Mouse (Mus musculus) myocyte (in vitro differentiated cells): ENCODE results near the gene Larp1. TPM values are rescaled to one million over a fixed set of nuclear protein-coding genes. Genes with fewer than 3 reads are reported as not detected.

Experiments used
- H3K27me3 ChIP-seq: one replicate; pipeline ENCODE4 v1.6.1; 2011; ENCODE audit not compliant: control insufficient read depth, insufficient read depth, insufficient read length
- H3K36me3 ChIP-seq: one replicate; pipeline ENCODE4 v1.6.1; 2011; ENCODE audit not compliant: control insufficient read depth, insufficient read depth
- H3K4me2 ChIP-seq: one replicate; pipeline ENCODE4 v1.6.1; 2011; ENCODE audit warnings: low read depth, control low read depth
- H3K4me3 ChIP-seq: one replicate; pipeline ENCODE4 v1.5.1; 2011; ENCODE audit warnings: mild to moderate bottlenecking, control low read depth, moderate library complexity
- H3K79me2 ChIP-seq: one replicate; pipeline ENCODE4 v1.6.1; 2011; ENCODE audit not compliant: control insufficient read depth, insufficient read depth
- H3ac ChIP-seq: one replicate; pipeline ENCODE4 v1.6.1; 2011; ENCODE audit not compliant: control insufficient read depth, insufficient read length
- CEBPB ChIP-seq: IDR thresholded peaks from 2 replicates; pipeline ENCODE4 v1.6.1; 2011; ENCODE audit warnings: mild to moderate bottlenecking, moderate library complexity; ENCODE audit not compliant: poor library complexity, insufficient read depth, severe bottlenecking
- E2F4 ChIP-seq: IDR thresholded peaks from one replicate; pipeline ENCODE4 v1.6.1; 2011; ENCODE audit warnings: mild to moderate bottlenecking, control low read depth, moderate library complexity; ENCODE audit not compliant: insufficient read depth
- MAX ChIP-seq: IDR thresholded peaks from one replicate; pipeline ENCODE4 v1.6.1; 2011; ENCODE audit warnings: low read depth, mild to moderate bottlenecking, control low read depth
- MYOD1 ChIP-seq, 3 experiments: IDR thresholded peaks; one replicate each; pipeline ENCODE4 v1.6.1; 2011; ENCODE audit warnings: control low read depth in 2 of 3, low read depth in 2 of 3, mild to moderate bottlenecking in 2 of 3, moderate library complexity in 1 of 3; ENCODE audit not compliant: insufficient read length in 2 of 3, control insufficient read depth in 1 of 3
- MYOG ChIP-seq, 3 experiments: IDR thresholded peaks; one replicate each; pipeline ENCODE4 v1.6.1; 2011; ENCODE audit warnings: control low read depth in 2 of 3, low read depth in 2 of 3, mild to moderate bottlenecking in 2 of 3; ENCODE audit not compliant: insufficient read length in 2 of 3, control insufficient read depth in 1 of 3, insufficient read depth in 1 of 3
- POLR2A ChIP-seq: IDR thresholded peaks from one replicate; pipeline ENCODE4 v1.6.1; 2011; ENCODE audit warnings: low read depth, mild to moderate bottlenecking, control low read depth, moderate library complexity; ENCODE audit not compliant: insufficient read length
- POLR2AphosphoS2 ChIP-seq: IDR thresholded peaks from one replicate; pipeline ENCODE4 v1.6.1; 2011; ENCODE audit warnings: low read depth, control low read depth; ENCODE audit not compliant: insufficient read length
- REST ChIP-seq: IDR thresholded peaks from one replicate; pipeline ENCODE4 v1.6.1; 2011; ENCODE audit warnings: mild to moderate bottlenecking, control low read depth, moderate library complexity; ENCODE audit not compliant: insufficient read depth, insufficient read length
- SRF ChIP-seq: IDR thresholded peaks from one replicate; pipeline ENCODE4 v1.6.1; 2011; ENCODE audit warnings: low read depth; ENCODE audit not compliant: control insufficient read depth, insufficient read length
- TCF12 ChIP-seq: IDR thresholded peaks from one replicate; pipeline ENCODE4 v1.6.1; 2011; ENCODE audit warnings: mild to moderate bottlenecking, control low read depth; ENCODE audit not compliant: poor library complexity, insufficient read depth, severe bottlenecking
- TCF3 ChIP-seq: IDR thresholded peaks from one replicate; pipeline ENCODE4 v1.6.1; 2011; ENCODE audit warnings: low read depth, control low read depth; ENCODE audit not compliant: insufficient read length
- USF1 ChIP-seq: IDR thresholded peaks from one replicate; pipeline ENCODE4 v1.6.1; 2011; ENCODE audit warnings: low read depth, mild to moderate bottlenecking, control low read depth, moderate library complexity
- polyA plus RNA-seq: library from polyadenylated mRNA; unstranded; fragments of >200 nt; fragmentation: generic; extraction: Trizol; gene quantifications from one replicate; pipeline ENCODE4 v1.2.1, GENCODE M21; 2012; ENCODE audit warnings: missing spikeins

Gene Larp1
- polyA plus RNA-seq, 1 experiment = 67.6 TPM

DNA sequence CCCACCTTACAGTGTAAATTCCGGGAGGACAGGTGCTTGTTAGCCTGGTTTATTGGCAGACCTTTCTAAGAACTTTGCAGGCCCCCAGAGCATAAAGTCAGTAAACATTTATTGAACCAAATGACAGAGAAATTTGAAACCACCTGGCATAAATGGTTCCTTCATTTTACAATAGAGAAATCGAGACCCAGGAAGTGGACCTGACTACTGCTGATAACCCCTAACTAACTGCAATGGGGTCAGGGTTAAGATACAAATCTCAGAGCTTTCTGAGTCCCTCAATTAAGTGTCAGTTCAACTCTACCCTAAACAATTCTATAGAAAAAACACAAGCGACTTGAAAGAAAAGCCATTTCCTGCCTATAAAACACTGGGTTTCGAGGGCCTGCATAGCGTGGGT is 851 bp upstream of the Larp1 start:
- H3K4me3 ChIP-seq = peak overlapping the region; percentile 78
- peaks cover 38% of the 10 kb centered on the region for H3K79me2 ChIP-seq
- H3K4me2 ChIP-seq = peak overlapping the region; percentile 90
- no peaks in the 10 kb centered on the region for H3K27me3 ChIP-seq
- H3ac ChIP-seq = peak overlapping the region; percentile 99
- TF ChIP-seq POLR2AphosphoS2 (no peak), MAX (no peak), REST (no peak), TCF3 (no peak), POLR2A (no peak), USF1 (no peak), TCF12 (no peak), MYOG (IDR thresholded peaks at IDR 0.05; ENCODE audit: control insufficient read depth in 1 of 3, insufficient read depth in 1 of 3, insufficient read length in 2 of 3, low read depth in 2 of 3) (no peak)
- no peaks in the 10 kb centered on the region for H3K36me3 ChIP-seq

DNA sequence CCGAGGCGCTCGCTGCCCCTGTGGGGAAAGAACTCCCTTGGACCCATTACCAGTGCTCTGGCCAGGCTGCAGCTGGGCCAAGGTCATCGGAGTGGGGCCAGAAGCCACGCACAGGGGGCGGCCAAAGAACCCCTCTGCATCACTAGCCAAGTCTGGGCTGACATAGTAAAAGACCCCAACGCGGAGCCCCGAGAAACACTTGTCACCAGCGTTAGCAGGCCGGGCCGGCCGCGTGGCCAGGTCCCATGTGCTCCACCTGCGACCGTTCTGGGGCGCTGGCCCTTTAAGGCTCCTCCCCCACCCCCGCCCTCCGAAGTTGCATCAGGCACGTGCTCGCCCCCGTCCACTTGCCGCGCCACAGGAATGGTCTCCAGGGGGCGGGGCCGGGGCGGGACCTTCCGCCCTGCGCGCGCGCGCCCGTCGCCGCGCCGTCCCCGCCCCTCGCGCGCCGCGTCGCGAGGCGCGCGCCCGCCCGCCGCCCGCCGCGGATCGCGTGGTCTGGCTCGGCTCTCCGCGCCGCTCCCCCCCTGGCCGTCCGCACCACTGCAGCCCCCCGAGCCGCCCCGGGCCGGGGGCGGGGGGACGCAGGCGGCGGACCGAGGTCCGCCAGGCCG is 320 bp upstream of the Larp1 start:
- H3K79me2 ChIP-seq = peaks cover 43% of the 10 kb centered on the region
- H3K4me2 ChIP-seq = peak overlapping the region; percentile 90
- H3K4me3 ChIP-seq = peak overlapping the region; percentile 78
- peak overlapping the region; percentile 99 for H3ac ChIP-seq
- no peaks in the 10 kb centered on the region for H3K27me3 ChIP-seq
- H3K36me3 ChIP-seq = no peaks in the 10 kb centered on the region
- TF ChIP-seq REST = no peak
- TF ChIP-seq USF1 = peak; percentile 64
- TF ChIP-seq POLR2AphosphoS2 = peak; percentile 71
- TF ChIP-seq MYOD1 (IDR thresholded peaks at IDR 0.05; ENCODE audit: control insufficient read depth in 1 of 3, insufficient read length in 2 of 3, low read depth in 2 of 3) = peak in 1 of 3 experiments; percentile 28
- no peak for TF ChIP-seq E2F4
- TF ChIP-seq CEBPB = peak; percentile 45
- no peak for TF ChIP-seq SRF
- TF ChIP-seq MYOG (IDR thresholded peaks at IDR 0.05; ENCODE audit: control insufficient read depth in 1 of 3, insufficient read depth in 1 of 3, insufficient read length in 2 of 3, low read depth in 2 of 3) = peak in 1 of 3 experiments; percentile 33
- peak; percentile 8 for TF ChIP-seq MAX
- peak; percentile 73 for TF ChIP-seq POLR2A

- Histone ChIP-seq H3ac (peak overlapping the region; percentile 99), H3K36me3 (no peaks in the 10 kb centered on the region), H3K79me2 (peaks cover 54% of the 10 kb centered on the region), H3K4me2 (peak overlapping the region; percentile 89), H3K27me3 (no peaks in the 10 kb centered on the region), H3K4me3 (peak overlapping the region; percentile 78)
- TF ChIP-seq REST (no peak), POLR2AphosphoS2 (peak; percentile 13), E2F4 (no peak), TCF3 (no peak), MYOG (IDR thresholded peaks at IDR 0.05; ENCODE audit: control insufficient read depth in 1 of 3, insufficient read depth in 1 of 3, insufficient read length in 2 of 3, low read depth in 2 of 3) (no peak), TCF12 (no peak), MYOD1 (IDR thresholded peaks at IDR 0.05; ENCODE audit: control insufficient read depth in 1 of 3, insufficient read length in 2 of 3, low read depth in 2 of 3) (peak in 1 of 3 experiments; percentile 12), SRF (no peak), MAX (no peak), USF1 (no peak), POLR2A (peak; percentile 42), CEBPB (no peak)
Measured at GRCm38 (mm10) chr11:58009516-58010141, 765 bp downstream of the Larp1 start.

DNA sequence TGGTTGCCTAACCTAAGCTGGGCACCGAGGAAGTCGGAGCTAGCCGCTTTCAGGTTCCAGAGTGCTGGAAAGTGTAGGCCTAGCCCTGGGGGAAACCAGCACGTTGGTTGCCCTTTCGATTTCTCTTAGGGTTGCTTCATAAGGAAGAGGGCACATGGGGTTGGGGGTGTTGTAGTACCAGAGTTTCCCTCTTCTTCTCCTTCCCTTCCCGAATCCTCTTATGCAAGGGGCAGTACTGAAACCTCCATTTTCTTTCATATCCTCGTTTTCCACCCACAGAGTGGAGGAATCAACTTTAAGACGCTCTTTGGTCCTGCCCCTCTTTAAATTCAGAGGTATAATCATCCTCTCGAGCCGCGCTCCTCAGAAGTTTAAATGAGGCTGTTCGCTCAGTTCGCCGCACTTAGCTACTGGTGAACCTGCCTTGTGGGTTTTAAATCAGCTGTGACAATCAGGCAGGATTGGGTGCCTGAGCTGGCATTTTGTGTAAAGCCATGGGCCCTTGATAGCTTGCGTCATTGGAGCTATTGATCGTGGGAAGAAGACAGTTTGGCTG is 1.4 kb downstream of the Larp1 start:
- Histone ChIP-seq H3K36me3 (no peaks in the 10 kb centered on the region), H3K27me3 (no peaks in the 10 kb centered on the region), H3ac (peak overlapping the region; percentile 99), H3K4me2 (peak overlapping the region; percentile 89), H3K79me2 (peaks cover 61% of the 10 kb centered on the region), H3K4me3 (peak overlapping the region; percentile 78)
- TF ChIP-seq MYOD1 (IDR thresholded peaks at IDR 0.05; ENCODE audit: control insufficient read depth in 1 of 3, insufficient read length in 2 of 3, low read depth in 2 of 3) (no peak), CEBPB (no peak), POLR2AphosphoS2 (no peak), MAX (no peak), POLR2A (no peak), TCF3 (no peak), E2F4 (no peak), REST (no peak), SRF (no peak)

GRCm38 (mm10) chr11:58010930-58011329 is 2.1 kb downstream of the Larp1 start:
- Histone ChIP-seq H3K79me2 (peaks cover 67% of the 10 kb centered on the region), H3K27me3 (no peaks in the 10 kb centered on the region), H3ac (no peak overlapping the region), H3K36me3 (no peaks in the 10 kb centered on the region), H3K4me2 (peak overlapping the region; percentile 89), H3K4me3 (peak overlapping the region; percentile 78)
- no peak for TF ChIP-seq MYOG (IDR thresholded peaks at IDR 0.05; ENCODE audit: control insufficient read depth in 1 of 3, insufficient read depth in 1 of 3, insufficient read length in 2 of 3, low read depth in 2 of 3)
- no peak for TF ChIP-seq REST
- TF ChIP-seq USF1 = no peak
- TF ChIP-seq POLR2A = no peak
- TF ChIP-seq TCF12 = no peak
- no peak for TF ChIP-seq MAX
- TF ChIP-seq E2F4 = no peak
- TF ChIP-seq POLR2AphosphoS2 = no peak
- no peak for TF ChIP-seq CEBPB
- TF ChIP-seq TCF3 = no peak
- no peak for TF ChIP-seq SRF
- no peak for TF ChIP-seq MYOD1 (IDR thresholded peaks at IDR 0.05; ENCODE audit: control insufficient read depth in 1 of 3, insufficient read length in 2 of 3, low read depth in 2 of 3)
